Mouse (Mus musculus): ENCODE measurements around the gene Mrps18c.

Mrps18c gene

GRCm38 (mm10) chr5:100826531-100826930 lies 28.1 kb downstream of the Mrps18c start:
- no peak for DNase-seq (ENCODE audit: low read depth)

GRCm38 (mm10) chr5:100828701-100829100 lies 30.3 kb downstream of the Mrps18c start:
- no peak for DNase-seq (ENCODE audit: low read depth)

- DNase-seq (ENCODE audit: low read depth): no peak
Observed at GRCm38 (mm10) chr5:100832680-100833079, 34.3 kb downstream of the Mrps18c start.

- no peak for DNase-seq (ENCODE audit: low read depth)
Observed at GRCm38 (mm10) chr5:100833841-100834240, 35.4 kb downstream of the Mrps18c start.

- DNase-seq (ENCODE audit: low read depth): no peak
Observed at GRCm38 (mm10) chr5:100835862-100836538, 37.6 kb downstream of the Mrps18c start.

- no peak for DNase-seq (ENCODE audit: low read depth)
Observed at GRCm38 (mm10) chr5:100837907-100838306, 39.5 kb downstream of the Mrps18c start.

GRCm38 (mm10) chr5:100844485-100844884 lies 46.1 kb downstream of the Mrps18c start:
- no peak for DNase-seq (ENCODE audit: low read depth)

- no peak for DNase-seq (ENCODE audit: low read depth)
Observed at GRCm38 (mm10) chr5:100845485-100845847, 47.0 kb downstream of the Mrps18c start, which contains the start of gene Gpat3. Gpat3 (plus strand) TSS chr5:100845713.

- no peak for DNase-seq (ENCODE audit: low read depth)
Observed at GRCm38 (mm10) chr5:100845848-100846598, 47.6 kb downstream of the Mrps18c start.

GRCm38 (mm10) chr5:100846599-100846920 lies 48.1 kb downstream of the Mrps18c start:
- DNase-seq (ENCODE audit: low read depth): no peak

- DNase-seq (ENCODE audit: low read depth): no peak
Observed at GRCm38 (mm10) chr5:100847143-100847542, 48.7 kb downstream of the Mrps18c start.

GRCm38 (mm10) chr5:100853963-100854362 lies 55.5 kb downstream of the Mrps18c start:
- no peak for DNase-seq (ENCODE audit: low read depth)

Measured in c-Kit-positive CD71-positive TER-119-negative erythroid progenitor cells, embryonic 14.5 days (primary cell).